Mouse (Mus musculus): ENCODE measurements around the gene Atp2c2. TPM values are rescaled to one million over a fixed set of nuclear protein-coding genes. Genes with fewer than 3 reads are reported as not detected.

The Atp2c2 gene
- total RNA-seq, 2 experiments from 2014 or later: 0.42 to 0.48 TPM

Other genes with a start within 250 kb of the Atp2c2 start
- gene Slc38a8, start 198.3 kb upstream of the Atp2c2 start, total RNA-seq (2021): under 1 TPM in 1 of 2 experiments, not detected in 1; 0.39 TPM
- 100 to 1,000 TPM; 156 to 163 TPM for gene Mbtps1, start 141.3 kb upstream of the Atp2c2 start, total RNA-seq (2021)
- 10 to 100 TPM; 42.5 to 44.5 TPM for gene Hsdl1, start 124.8 kb upstream of the Atp2c2 start, total RNA-seq (2021)
- under 1 TPM in 1 of 2 experiments, not detected in 1; 0.17 TPM for gene Dnaaf1, start 124.8 kb upstream of the Atp2c2 start, total RNA-seq (2021)
- 10 to 100 TPM; 19.5 to 23.6 TPM for gene Taf1c, start 94.8 kb upstream of the Atp2c2 start, total RNA-seq (2021)
- gene Adad2, start 87.3 kb upstream of the Atp2c2 start, total RNA-seq (2021): not detected
- under 1 TPM; 0.59 to 0.81 TPM for gene Kcng4, start 64.3 kb upstream of the Atp2c2 start, total RNA-seq (2021)
- 10 to 100 TPM; 19.7 to 26.9 TPM for gene Wfdc1, start 33.6 kb upstream of the Atp2c2 start, total RNA-seq (2021)
- 10 to 100 TPM; 16.7 to 17.3 TPM for gene Tldc1, start 78.4 kb downstream of the Atp2c2 start, total RNA-seq (2021)
- gene Cotl1, start 140.5 kb downstream of the Atp2c2 start, total RNA-seq (2021): 100 to 1,000 TPM in 1 of 2 experiments, 10 to 100 TPM in 1; 95.9 to 114 TPM
- gene Klhl36, start 162.3 kb downstream of the Atp2c2 start, total RNA-seq (2021): 10 to 100 TPM; 15.7 to 18.8 TPM
- 100 to 1,000 TPM; 108 to 127 TPM for gene Usp10, start 210.4 kb downstream of the Atp2c2 start, total RNA-seq (2021)
- gene Gm20388, start 210.8 kb downstream of the Atp2c2 start, total RNA-seq (2021): 1 to 10 TPM in 1 of 2 experiments, not detected in 1; 8.8 TPM